Mouse (Mus musculus): ENCODE results near the gene Utp15. TPM values are rescaled to one million over a fixed set of nuclear protein-coding genes. Genes with fewer than 3 reads are reported as not detected.

The Utp15 gene
- total and polyA plus RNA-seq, 3 experiments = 36.8 to 52.2 (median 51.7) TPM

DNA sequence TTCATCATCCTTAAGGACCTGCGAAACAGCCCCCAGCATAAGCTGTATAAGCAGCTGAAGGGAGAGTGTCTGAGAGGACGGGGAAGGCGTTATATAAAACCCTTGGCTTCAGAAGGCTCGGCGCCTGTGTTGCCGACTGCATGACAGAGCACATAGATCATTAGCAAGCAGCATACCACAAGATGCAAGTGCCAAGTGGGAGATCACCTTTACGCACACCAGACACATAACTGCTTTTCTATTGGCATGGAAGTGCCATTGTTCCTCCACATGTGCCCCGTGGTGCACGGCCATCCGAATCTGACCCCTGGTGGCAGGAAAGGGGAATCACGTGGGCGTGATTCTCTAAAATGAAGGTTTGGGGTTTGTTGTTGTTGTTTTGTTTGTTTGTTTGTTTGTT, 40.0 kb downstream of the Utp15 start:
- TF ChIP-seq EP300 (IDR thresholded peaks at IDR 0.05; ENCODE audit: low read length) = no peak
- no peak for TF ChIP-seq TCF12 (IDR thresholded peaks at IDR 0.05; ENCODE audit: low read depth, low read length)
- 0 out of 2 replicates have a peak, but pooled peaks have one; percentile 18 for TF ChIP-seq IRF4 (IDR thresholded peaks at IDR 0.05; ENCODE audit: low read depth, low read length)
- TF ChIP-seq TBP (conservative IDR thresholded peaks at IDR 0.05; ENCODE audit: low read depth, low read length) = no peak
- TF ChIP-seq NELFE (IDR thresholded peaks at IDR 0.05; ENCODE audit: low read depth, low read length) = no peak
- TF ChIP-seq BHLHE40 (IDR thresholded peaks at IDR 0.05; ENCODE audit: low read depth, low read length) = 0 out of 2 replicates have a peak, but pooled peaks have one; percentile 36
- no peak for TF ChIP-seq POLR2A (IDR thresholded peaks at IDR 0.05; ENCODE audit: low read depth, low read length)
- no peak for TF ChIP-seq ELF1 (IDR thresholded peaks at IDR 0.05; ENCODE audit: low read depth, low read length)
- no peak for TF ChIP-seq UBTF (IDR thresholded peaks at IDR 0.05; ENCODE audit: low read depth, low read length)
- peak; percentile 89 for TF ChIP-seq MAX (IDR thresholded peaks at IDR 0.05; ENCODE audit: low read length)
- TF ChIP-seq ZC3H11A (IDR thresholded peaks at IDR 0.05; ENCODE audit: low read depth, low read length) = no peak
- no peak for TF ChIP-seq MEF2A (IDR thresholded peaks at IDR 0.05; ENCODE audit: borderline replicate concordance, low read depth, low read length)
- no peak for TF ChIP-seq RCOR1 (conservative IDR thresholded peaks at IDR 0.05; ENCODE audit: low read depth, low read length)
- TF ChIP-seq CTCF (conservative IDR thresholded peaks at IDR 0.05 in 1 of 2, IDR thresholded peaks at IDR 0.05 in 1 of 2; ENCODE audit: low read depth in 2 of 2, low read length in 2 of 2) = peak in 1 of 2 experiments; percentile 79; a peak in 2 of 4 replicates
- TF ChIP-seq MAZ (IDR thresholded peaks at IDR 0.05; ENCODE audit: low read depth, low read length) = no peak
- no peak for TF ChIP-seq GABPA (IDR thresholded peaks at IDR 0.05; ENCODE audit: insufficient replicate concordance, low read depth, low read length)
- no peak for TF ChIP-seq E2F4 (IDR thresholded peaks at IDR 0.05; ENCODE audit: insufficient replicate concordance, low read depth, low read length)
- TF ChIP-seq JUN (IDR thresholded peaks at IDR 0.05; ENCODE audit: insufficient read depth, low read depth, low read length) = no peak
- TF ChIP-seq USF2 (conservative IDR thresholded peaks at IDR 0.05; ENCODE audit: low read depth, low read length) = peak; percentile 35; the same call in 1 of the 2 replicates
- TF ChIP-seq ZMIZ1 (IDR thresholded peaks at IDR 0.05; ENCODE audit: low read depth, low read length) = no peak
- no peak for TF ChIP-seq MAFK (IDR thresholded peaks at IDR 0.05; ENCODE audit: insufficient replicate concordance, low read length)
- TF ChIP-seq JUND (conservative IDR thresholded peaks at IDR 0.05; ENCODE audit: low read depth, low read length) = no peak
- peak; percentile 86 for TF ChIP-seq MYC (IDR thresholded peaks at IDR 0.05; ENCODE audit: low read depth, low read length)
- TF ChIP-seq PAX5 (IDR thresholded peaks at IDR 0.05; ENCODE audit: low read length) = no peak
- TF ChIP-seq HCFC1 (IDR thresholded peaks at IDR 0.05; ENCODE audit: low read depth, low read length) = no peak
- no peak for TF ChIP-seq ZKSCAN1 (IDR thresholded peaks at IDR 0.05; ENCODE audit: borderline replicate concordance, low read depth, low read length)
- peak; percentile 76 for TF ChIP-seq SMC3 (IDR thresholded peaks at IDR 0.05; ENCODE audit: low read depth, low read length)
- no peak for TF ChIP-seq NRF1 (IDR thresholded peaks at IDR 0.05; ENCODE audit: low read depth, low read length)
- peak; percentile 58 for TF ChIP-seq RAD21 (IDR thresholded peaks at IDR 0.05; ENCODE audit: low read depth, low read length)
- TF ChIP-seq CHD2 (IDR thresholded peaks at IDR 0.05; ENCODE audit: low read length) = no peak
- no peak for TF ChIP-seq POLR2AphosphoS2 (IDR thresholded peaks at IDR 0.05; ENCODE audit: low read depth, low read length)
- TF ChIP-seq MXI1 (IDR thresholded peaks at IDR 0.05; ENCODE audit: low read depth, low read length) = no peak
- no peak for TF ChIP-seq ETS1 (conservative IDR thresholded peaks at IDR 0.05; ENCODE audit: low read depth, low read length)
- peak; percentile 52 for TF ChIP-seq USF1 (IDR thresholded peaks at IDR 0.05; ENCODE audit: low read depth, low read length)
- TF ChIP-seq CHD1 (IDR thresholded peaks at IDR 0.05; ENCODE audit: low read depth, low read length) = no peak

More for the DNA sequence above, 40.0 kb downstream of the Utp15 start:
- Histone ChIP-seq H3K9ac (ENCODE audit: insufficient read depth, low read depth) (no peak overlapping the region), H3K27ac (ENCODE audit: insufficient read depth, low read depth) (no peak overlapping the region), H3K9me3 (replicated peaks; ENCODE audit: low read length) (no peaks in the 10 kb centered on the region), H3K4me2 (ENCODE audit: insufficient read depth, low read depth, poor library complexity, severe bottlenecking) (no peak overlapping the region), H3K36me3 (replicated peaks in 1 of 2; ENCODE audit: control insufficient read depth in 1 of 2, insufficient read depth in 1 of 2, low read length in 1 of 2) (no peaks in the 10 kb centered on the region), H3K4me3 (replicated peaks in 1 of 3; ENCODE audit: low read depth in 2 of 3, low read length in 2 of 3, poor library complexity in 1 of 3) (no peak overlapping the region), H3K4me1 (ENCODE audit: control insufficient read depth in 1 of 2, insufficient read depth in 2 of 2) (peaks cover 4 to 8% of the 10 kb centered on the region in 2 experiments; a peak in 2 of 4 replicates), H3K27me3 (replicated peaks) (no peaks in the 10 kb centered on the region), H3K79me2 (replicated peaks; ENCODE audit: control insufficient read depth, extremely low read depth, insufficient read depth, poor library complexity, severe bottlenecking) (no peaks in the 10 kb centered on the region)
- dilution Hi-C loops (cut with MboI; ENCODE audit: extremely low pct_ligation_motif_present, extremely low pct_unique_long_range_greater_than_20kb, low sequenced_read_pairs) = no loop called here
- in situ Hi-C loops (cut with MboI; ENCODE audit: low pct_ligation_motif_present, low pct_unique_long_range_greater_than_20kb, low sequenced_read_pairs) = no loop called here
- DNase-seq (ENCODE audit: extremely low read depth) = no peak

Data from CH12.LX (cell line).